Mouse (Mus musculus): Measurements from ENCODE around the gene Kctd6. TPM values are rescaled to one million over a fixed set of nuclear protein-coding genes. Genes with fewer than 3 reads are reported as not detected.

Kctd6 gene
- 10 to 100 TPM; 10.2 to 12.8 TPM for total RNA-seq (2023)

DNA sequence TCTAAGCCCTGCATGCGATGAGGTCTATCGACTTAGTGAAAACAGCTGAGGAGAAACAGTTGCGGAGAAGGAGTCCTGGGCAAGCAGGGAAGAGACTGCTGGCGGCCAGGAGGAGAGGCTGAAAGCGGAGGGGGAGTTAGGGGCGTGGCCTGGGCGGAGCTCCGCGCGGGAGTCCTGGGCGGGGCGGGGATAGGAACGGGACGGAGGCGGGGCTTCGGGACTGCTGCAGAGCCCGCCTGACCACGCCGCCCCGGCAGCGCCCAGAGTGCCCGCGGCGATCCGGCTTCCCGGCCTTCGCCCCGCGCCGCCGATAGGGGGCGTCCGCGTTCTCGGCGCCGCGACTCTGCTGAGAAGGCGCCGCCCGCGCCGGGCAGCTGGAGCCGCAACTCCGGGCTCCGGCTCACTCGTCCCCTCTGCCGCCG lies at the start of gene Kctd6:
Gene Kctd6, plus strand, starts transcription at position 338 of the 422 bp plus-strand sequence.

DNA sequence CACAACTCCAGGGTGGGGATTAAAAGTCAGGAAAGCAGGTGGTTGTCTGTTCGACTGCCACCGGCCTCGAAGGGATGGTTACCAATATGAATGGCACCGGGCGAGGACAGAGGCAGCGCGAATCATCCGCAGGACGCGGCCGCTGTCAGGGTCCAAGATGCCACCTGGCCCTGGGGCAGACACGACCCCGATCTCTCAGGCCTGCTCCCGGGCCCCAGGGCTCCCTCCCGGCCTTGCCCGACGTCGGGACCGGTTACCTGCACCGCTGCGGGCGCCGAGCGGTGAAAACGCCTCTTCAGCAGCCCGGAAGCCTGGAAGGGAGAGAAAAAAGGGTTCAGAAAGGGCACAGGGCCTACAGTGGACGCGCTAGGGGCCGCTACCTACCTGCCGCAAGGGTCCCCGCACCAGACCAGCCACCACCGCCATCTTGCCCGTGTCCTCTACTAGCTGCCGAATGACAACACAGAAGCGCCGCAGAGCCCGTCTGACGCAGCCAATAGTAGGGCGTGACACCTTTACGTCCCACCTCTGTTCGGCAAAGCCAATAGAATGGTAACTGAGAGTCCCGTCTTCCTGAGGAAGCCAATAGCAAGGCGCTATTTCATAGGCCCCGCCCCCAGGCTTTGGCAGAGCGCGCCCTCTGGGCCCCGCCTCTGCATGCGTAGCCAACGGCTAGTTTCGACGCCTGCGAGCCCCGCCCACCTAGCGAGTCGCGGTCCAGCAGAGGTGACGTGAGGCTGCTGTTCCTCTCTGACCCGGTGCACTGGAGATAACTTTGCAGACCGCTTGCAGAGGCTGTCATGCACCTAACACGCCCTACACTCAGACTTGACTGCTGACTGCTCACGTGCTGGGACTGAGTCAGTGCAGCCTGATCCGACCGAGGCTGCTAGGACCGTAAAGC lies 41.2 kb upstream of the Kctd6 start, which contains the start of gene Pdhb:
Gene Pdhb, minus strand, starts transcription at position 519 of the 904 bp plus-strand sequence.

DNA sequence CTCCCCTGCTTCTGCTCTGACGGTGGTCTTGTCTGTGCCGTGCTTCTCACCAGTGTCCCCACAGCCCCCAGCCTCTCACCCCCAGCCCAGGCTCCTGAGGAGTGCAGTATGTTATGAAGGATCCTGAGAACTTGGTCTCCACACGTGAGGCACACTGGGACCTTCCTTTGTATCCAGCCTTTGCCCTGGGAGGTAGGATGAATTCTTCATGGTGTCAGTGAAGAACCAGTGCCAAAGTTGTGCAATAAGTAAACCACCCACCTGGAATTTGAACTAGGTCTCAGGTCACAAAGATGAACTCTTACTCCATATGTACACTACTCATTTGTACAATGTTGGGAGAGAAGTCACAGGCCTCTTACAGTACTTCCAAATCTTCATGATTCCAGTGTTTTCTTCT lies 45.2 kb downstream of the Kctd6 start, which contains the start of gene Acox2:
Gene Acox2, minus strand, starts transcription at position 188 of the 400 bp plus-strand sequence.

Other genes starting within 250 kb of the Kctd6 start
- gene Dnase1l3, start 219.6 kb upstream of the Kctd6 start, total RNA-seq (2023): 1 to 10 TPM; 5.5 to 6.5 TPM
- 10 to 100 TPM; 11.6 to 14.1 TPM for gene Abhd6, start 211.2 kb upstream of the Kctd6 start, total RNA-seq (2023)
- 10 to 100 TPM; 18.9 to 19.6 TPM for gene Rpp14, start 133.8 kb upstream of the Kctd6 start, total RNA-seq (2023)
- gene Pxk, start 115.9 kb upstream of the Kctd6 start, total RNA-seq (2023): 100 to 1,000 TPM; 286 to 352 TPM
- gene Pdhb, start 41.1 kb upstream of the Kctd6 start, total RNA-seq (2023): 100 to 1,000 TPM; 118 to 137 TPM
- gene Acox2, start 45.2 kb downstream of the Kctd6 start, total RNA-seq (2023): not detected
- gene Fam107a, start 103.9 kb downstream of the Kctd6 start, total RNA-seq (2023): not detected
- gene Oit1, start 164.6 kb downstream of the Kctd6 start, total RNA-seq (2023): not detected

Measured in B cell, adult 67 days (primary cell).